Mouse (Mus musculus) neural tube, embryonic 12.5 days (tissue): ENCODE results near the gene Atox1. TPM values are rescaled to one million over a fixed set of nuclear protein-coding genes. Genes with fewer than 3 reads are reported as not detected.

Experiments
- ATAC-seq: fragments of 200-750 bp; cut with Nextera tagmentation; 2 replicates; pipeline ENCODE4 v1.8.0; 2017; ENCODE audit warnings: low read depth, mild to moderate bottlenecking, moderate TSS enrichment, moderate library complexity; ENCODE audit not compliant: low FRiP score
- H3K27ac ChIP-seq: fragments of 300-500 bp; sonication (generic); 2 replicates; pipeline ENCODE4 v1.5.1; 2016
- H3K27me3 ChIP-seq: fragments of 300-500 bp; sonication (generic); replicated peaks from 2 replicates; pipeline ENCODE4 v1.6.1; 2016; ENCODE audit warnings: mild to moderate bottlenecking
- H3K36me3 ChIP-seq: fragments of 300-500 bp; sonication (generic); 2 replicates; pipeline ENCODE4 v1.6.1; 2016; ENCODE audit warnings: mild to moderate bottlenecking
- H3K4me1 ChIP-seq: fragments of 300-500 bp; sonication (generic); 2 replicates; pipeline ENCODE4 v1.6.1; 2016
- H3K4me2 ChIP-seq: fragments of 300-500 bp; sonication (generic); replicated peaks from 2 replicates; pipeline ENCODE4 v1.6.1; 2016; ENCODE audit warnings: mild to moderate bottlenecking
- H3K4me3 ChIP-seq: fragments of 300-500 bp; sonication (generic); 2 replicates; pipeline ENCODE4 v1.5.1; 2016
- H3K9ac ChIP-seq: fragments of 300-500 bp; sonication (generic); 2 replicates; pipeline ENCODE4 v1.6.1; 2016; ENCODE audit warnings: mild to moderate bottlenecking
- H3K9me3 ChIP-seq: fragments of 300-500 bp; sonication (generic); 2 replicates; pipeline ENCODE4 v1.6.1; 2016; ENCODE audit warnings: mild to moderate bottlenecking
- WGBS: fragments of 180-500 bp; shearing (Covaris S2); methylation state at CpG from one replicate; pipeline ENCODE4 v1.1.7; 2016; 5-methylcytosine and 5-hydroxymethylcytosine counted together
- microRNA-seq: library from miRNA; unstranded; fragments of <30 nt; microRNA quantifications from one replicate; pipeline ENCODE4, GENCODE M21; 2017
- polyA plus RNA-seq: library from polyadenylated mRNA; unstranded; fragments of >200 nt; fragmentation: Nextera tagmentation; extraction: Ambion mirVana; gene quantifications from 2 replicates; pipeline ENCODE4 v1.2.1, GENCODE M21; 2016

Atox1 gene
- polyA plus RNA-seq, 1 experiment from 2014 or later: 275 TPM

GRCm38 (mm10) chr11:55405601-55406469 is 55.2 kb downstream of the Atox1 start:
- Histone ChIP-seq H3K9me3 (no peaks in the 10 kb centered on the region), H3K4me3 (no peak overlapping the region), H3K27ac (no peak overlapping the region), H3K4me2 (no peak overlapping the region), H3K36me3 (peaks cover 70% of the 10 kb centered on the region), H3K27me3 (no peaks in the 10 kb centered on the region), H3K9ac (no peak overlapping the region), H3K4me1 (no peaks in the 10 kb centered on the region)
- no peak for ATAC-seq
- WGBS: 69% methylated on average over 8 of the region's 8 CpGs

GRCm38 (mm10) chr11:55404659-55405457 is 56.2 kb downstream of the Atox1 start:
- Histone ChIP-seq H3K27ac (no peak overlapping the region), H3K27me3 (no peaks in the 10 kb centered on the region), H3K4me2 (no peak overlapping the region), H3K4me3 (no peak overlapping the region), H3K4me1 (no peaks in the 10 kb centered on the region), H3K9me3 (no peaks in the 10 kb centered on the region), H3K9ac (no peak overlapping the region), H3K36me3 (peaks cover 70% of the 10 kb centered on the region)
- ATAC-seq: no peak
- WGBS: 90% methylated on average over 9 of the region's 9 CpGs

- H3K27ac ChIP-seq: no peak overlapping the region
- H3K4me2 ChIP-seq: no peak overlapping the region
- no peak for ATAC-seq
- no peaks in the 10 kb centered on the region for H3K4me1 ChIP-seq
- H3K27me3 ChIP-seq: no peaks in the 10 kb centered on the region
- H3K9me3 ChIP-seq: no peaks in the 10 kb centered on the region
- 93% methylated on average over 2 of the region's 2 CpGs for WGBS
- H3K9ac ChIP-seq: no peak overlapping the region
- H3K36me3 ChIP-seq: peaks cover 57% of the 10 kb centered on the region
- no peak overlapping the region for H3K4me3 ChIP-seq
Measured at GRCm38 (mm10) chr11:55400863-55401262, 60.2 kb downstream of the Atox1 start.

- no peak overlapping the region for H3K27ac ChIP-seq
- no peaks in the 10 kb centered on the region for H3K27me3 ChIP-seq
- H3K4me2 ChIP-seq: no peak overlapping the region
- no peaks in the 10 kb centered on the region for H3K9me3 ChIP-seq
- no peaks in the 10 kb centered on the region for H3K4me1 ChIP-seq
- peaks cover 41% of the 10 kb centered on the region for H3K36me3 ChIP-seq
- no peak overlapping the region for H3K4me3 ChIP-seq
- H3K9ac ChIP-seq: no peak overlapping the region
- 96% methylated on average over 8 of the region's 8 CpGs for WGBS
- no peak for ATAC-seq
Measured at GRCm38 (mm10) chr11:55398371-55398770, 62.7 kb downstream of the Atox1 start.

GRCm38 (mm10) chr11:55397441-55397840 is 63.6 kb downstream of the Atox1 start:
- H3K4me1 ChIP-seq: no peaks in the 10 kb centered on the region
- no peak overlapping the region for H3K27ac ChIP-seq
- H3K9ac ChIP-seq: no peak overlapping the region
- H3K36me3 ChIP-seq: peaks cover 36% of the 10 kb centered on the region
- H3K9me3 ChIP-seq: no peaks in the 10 kb centered on the region
- no peak overlapping the region for H3K4me2 ChIP-seq
- H3K27me3 ChIP-seq: no peaks in the 10 kb centered on the region
- no peak overlapping the region for H3K4me3 ChIP-seq
- 86% methylated on average over 9 of the region's 9 CpGs for WGBS
- no peak for ATAC-seq

- ATAC-seq: no peak
- Histone ChIP-seq H3K36me3 (peaks cover 33% of the 10 kb centered on the region), H3K27me3 (no peaks in the 10 kb centered on the region), H3K4me3 (no peak overlapping the region), H3K4me1 (no peaks in the 10 kb centered on the region), H3K27ac (no peak overlapping the region), H3K4me2 (no peak overlapping the region), H3K9ac (no peak overlapping the region), H3K9me3 (no peaks in the 10 kb centered on the region)
- 91% methylated on average over 2 of the region's 2 CpGs for WGBS
Measured at GRCm38 (mm10) chr11:55397036-55397435, 64.0 kb downstream of the Atox1 start.

Small RNAs within 50 kb of the gene (microRNA-seq; reads per million reads assigned to microRNA genes)
- gene Mir7652: not detected

Other genes with a start within 250 kb of the Atox1 start
- 0.05 and 0.06 TPM in 2 replicates for gene Fat2, start 124.7 kb downstream of the Atox1 start, polyA plus RNA-seq
- 545 and 567 TPM in 2 replicates for gene Sparc, start 38.1 kb downstream of the Atox1 start, polyA plus RNA-seq
- gene G3bp1, start 8.4 kb upstream of the Atox1 start, polyA plus RNA-seq: 178 and 185 TPM in 2 replicates
- 5.5 and 6.0 TPM in 2 replicates for gene Glra1, start 147.0 kb upstream of the Atox1 start, polyA plus RNA-seq